Mouse (Mus musculus) v-Abl transformed pro-B cells (cell line): ENCODE measurements around the gene Zfp831.

Source experiments
- in situ Hi-C, 2 experiments: fragments of 400-800 bp; cut with MboI; formaldehyde crosslinking; loops; one replicate each; pipeline ENCODE4 v1.15.1; 2025; ENCODE audit not compliant: unreplicated experiment in 2 of 2

Gene Zfp831

DNA sequence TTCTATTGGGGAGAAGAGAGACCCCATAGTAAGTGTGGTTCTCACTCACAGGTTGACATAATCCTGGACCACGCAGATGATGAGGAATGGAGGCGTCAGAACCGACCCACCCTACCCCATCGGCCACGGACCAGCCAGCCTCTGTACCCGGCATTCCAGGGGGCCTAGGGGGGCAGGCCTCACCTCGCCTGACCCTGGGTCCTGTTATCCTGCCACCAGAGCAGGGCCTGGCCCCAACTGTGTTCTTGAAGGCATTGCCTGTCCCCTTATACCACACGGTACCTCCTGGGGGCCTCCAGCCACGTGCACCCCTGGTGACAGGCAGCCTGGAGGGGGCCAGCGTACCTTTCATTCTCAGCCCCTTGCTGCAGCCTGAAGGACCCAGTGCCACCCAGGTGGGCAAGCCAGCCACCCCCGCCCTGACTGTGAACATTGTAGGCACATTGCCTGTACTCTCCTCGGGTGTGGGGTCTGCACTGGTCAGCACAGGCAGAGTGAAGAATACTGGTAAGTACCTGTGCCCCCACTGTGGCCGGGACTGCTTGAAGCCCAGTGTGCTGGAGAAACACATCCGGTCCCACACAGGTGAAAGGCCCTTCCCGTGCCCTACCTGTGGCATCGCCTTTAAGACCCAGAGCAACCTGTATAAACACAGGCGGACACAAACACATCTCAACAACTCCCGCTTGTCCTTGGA lies at the start of gene Zfp831:
Gene Zfp831 (plus strand): TSS at position 87 of the 697 bp plus-strand sequence.
- in situ Hi-C loops: no loop called here

DNA sequence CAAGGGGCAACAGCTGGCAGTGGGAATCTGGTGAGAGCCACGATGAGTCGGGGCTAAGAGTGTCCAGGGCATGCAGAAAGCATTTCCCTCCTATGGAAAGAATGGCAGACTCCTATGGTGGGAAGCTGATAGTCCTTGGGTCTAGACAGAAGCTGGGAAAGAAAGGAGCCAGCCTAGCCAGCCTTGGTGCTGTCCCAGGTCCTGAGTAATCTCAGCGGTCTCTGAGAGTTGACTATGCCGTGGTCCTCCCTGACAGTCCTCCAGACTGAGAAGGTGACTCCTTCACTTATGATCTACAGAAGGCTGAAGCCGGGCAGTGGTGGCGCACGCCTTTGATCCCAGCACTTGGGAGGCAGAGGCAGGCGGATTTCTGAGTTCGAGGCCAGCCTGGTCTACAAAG lies 48.4 kb upstream of the Zfp831 start:
- in situ Hi-C loops: no loop called here

DNA sequence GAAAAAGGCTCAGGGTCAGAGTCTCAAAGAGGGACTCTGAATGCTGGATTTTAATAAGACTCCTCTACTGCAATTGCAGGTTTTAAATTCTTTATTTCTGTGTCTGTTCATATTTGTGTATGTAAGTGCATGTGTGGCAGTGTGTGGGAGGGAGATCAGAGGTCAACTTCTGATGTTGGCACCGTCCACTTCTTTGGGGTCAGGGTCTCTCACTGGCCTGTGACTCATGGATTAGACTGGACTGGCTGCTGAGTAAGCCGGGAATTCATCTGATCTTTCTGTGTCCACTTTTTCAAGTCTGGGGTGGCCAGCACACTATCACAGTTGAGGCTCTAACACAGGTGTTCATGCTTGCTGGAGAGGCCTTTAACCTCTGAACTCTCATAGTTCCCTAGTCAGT lies 47.7 kb upstream of the Zfp831 start:
- in situ Hi-C loops: no loop called here

- in situ Hi-C loops: no loop called here
These were observed 46.9 kb upstream of the Zfp831 start for GRCm38 (mm10) chr2:174596457-174596856.

- in situ Hi-C loops: no loop called here
These were observed 44.9 kb upstream of the Zfp831 start for GRCm38 (mm10) chr2:174598451-174598850.

DNA sequence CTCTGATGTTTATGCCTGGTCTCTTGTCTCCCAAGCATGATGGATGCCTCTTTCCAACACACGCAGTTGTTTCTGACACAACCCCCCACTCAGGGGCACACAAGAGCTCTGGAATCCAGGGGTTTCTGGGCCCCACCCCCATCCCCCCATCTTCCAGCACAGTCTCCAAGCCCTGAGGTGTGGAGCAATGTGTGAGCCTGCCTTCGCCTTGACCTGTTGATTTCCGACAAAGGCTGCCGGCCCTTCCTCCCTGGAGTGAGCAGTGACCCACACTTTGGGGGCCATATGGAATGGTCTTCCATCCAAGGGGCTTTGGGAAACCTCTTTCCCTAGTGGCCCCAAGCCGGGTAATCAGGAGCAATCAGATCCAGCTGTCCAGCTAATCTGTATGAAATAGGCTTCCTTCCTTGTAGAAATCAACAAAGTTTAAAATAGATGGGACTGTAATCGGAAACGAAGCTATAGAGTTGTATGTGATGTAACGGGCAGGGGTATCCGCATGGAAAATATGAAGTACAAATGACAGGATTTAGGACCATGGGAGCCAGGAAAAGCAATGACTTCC lies 44.2 kb upstream of the Zfp831 start:
- in situ Hi-C loops: no loop called here

GRCm38 (mm10) chr2:174599853-174600271 lies 43.5 kb upstream of the Zfp831 start:
- in situ Hi-C loops: no loop called here

DNA sequence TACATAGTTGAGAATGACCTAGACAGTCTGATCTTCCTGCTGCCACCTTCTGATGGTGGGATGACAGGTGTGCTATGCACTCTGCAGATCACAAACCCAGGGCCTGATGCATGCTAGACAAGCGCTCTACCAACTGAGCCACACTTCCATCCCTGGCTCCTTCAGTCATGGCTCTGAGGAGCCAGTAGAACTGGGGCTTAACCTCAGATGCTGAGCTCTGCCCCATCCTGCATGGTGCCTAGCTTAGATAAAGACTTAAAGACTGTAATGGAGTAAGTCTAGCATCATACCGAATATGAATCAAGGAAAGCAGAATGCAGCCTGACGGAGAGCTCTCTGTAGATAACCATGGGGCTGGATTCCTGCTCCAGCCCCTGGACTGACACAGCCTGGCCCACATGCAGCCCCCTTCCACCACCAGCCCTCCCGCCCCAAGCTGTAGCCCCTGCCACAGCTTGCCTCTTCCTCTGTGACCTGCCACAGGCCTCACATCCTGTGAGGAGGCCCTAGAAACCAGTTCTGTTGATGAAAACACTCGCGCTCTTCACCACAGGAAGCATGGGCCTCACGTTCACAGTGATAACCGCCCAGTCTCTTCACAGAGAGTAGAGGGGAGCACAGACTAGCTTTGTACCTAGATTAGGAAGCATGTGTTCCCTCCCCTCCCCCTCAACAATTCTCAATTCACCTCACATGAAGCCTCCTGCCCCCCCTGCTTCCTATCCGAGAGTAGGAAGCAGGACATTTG lies 41.2 kb upstream of the Zfp831 start:
- in situ Hi-C loops: no loop called here

- in situ Hi-C loops: no loop called here
These were observed 40.0 kb upstream of the Zfp831 start for GRCm38 (mm10) chr2:174603321-174603720.

DNA sequence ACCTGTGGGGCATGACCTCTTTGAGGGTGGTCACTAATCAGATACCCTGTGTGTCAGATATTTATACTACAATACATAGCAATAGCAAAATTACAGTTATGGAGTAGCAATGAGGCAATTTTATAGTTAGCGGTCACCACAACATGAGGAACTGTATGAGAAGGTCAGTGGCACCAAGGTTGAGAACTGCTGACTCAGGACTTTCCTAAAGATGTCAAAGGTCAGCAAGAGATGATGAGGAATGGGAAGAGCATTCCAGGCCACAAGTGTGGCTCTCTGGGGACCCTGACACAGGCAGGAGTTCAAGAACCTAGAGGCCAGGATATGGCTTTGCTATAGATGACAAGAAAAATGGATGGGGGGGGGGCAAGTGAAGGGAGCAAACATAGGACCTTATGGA lies 38.3 kb upstream of the Zfp831 start:
- in situ Hi-C loops: no loop called here

DNA sequence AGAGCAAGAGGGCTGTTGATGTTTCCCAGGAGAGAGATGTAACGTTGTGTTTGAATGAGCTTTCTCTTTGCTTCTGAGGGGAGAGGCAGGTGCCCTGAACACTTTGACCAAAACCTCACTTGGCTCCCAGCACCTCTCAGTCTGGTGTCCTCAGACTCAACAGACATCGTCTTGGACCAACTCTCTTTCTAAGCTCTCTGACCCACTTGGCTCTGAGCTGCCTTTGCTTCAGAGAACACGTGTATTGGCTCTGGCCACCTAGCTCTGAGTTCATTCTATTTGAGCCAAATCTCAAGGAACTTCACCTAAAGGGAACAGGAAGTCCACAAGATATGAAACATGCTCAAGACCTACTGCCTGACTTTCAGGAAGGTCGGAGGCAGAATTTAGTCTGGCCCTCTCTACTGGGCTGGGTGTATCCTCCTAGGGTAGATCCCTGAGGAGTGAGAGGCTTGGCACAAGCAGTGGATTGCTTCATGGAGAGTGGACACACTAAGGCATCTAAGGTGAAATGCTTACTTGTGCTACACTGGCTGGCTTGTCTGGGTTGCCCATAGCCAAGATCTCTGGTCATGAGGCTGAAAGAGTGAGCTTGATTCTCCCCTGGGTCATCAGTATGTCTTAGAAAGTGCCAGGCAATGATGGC lies 37.8 kb upstream of the Zfp831 start:
- in situ Hi-C loops: no loop called here

DNA sequence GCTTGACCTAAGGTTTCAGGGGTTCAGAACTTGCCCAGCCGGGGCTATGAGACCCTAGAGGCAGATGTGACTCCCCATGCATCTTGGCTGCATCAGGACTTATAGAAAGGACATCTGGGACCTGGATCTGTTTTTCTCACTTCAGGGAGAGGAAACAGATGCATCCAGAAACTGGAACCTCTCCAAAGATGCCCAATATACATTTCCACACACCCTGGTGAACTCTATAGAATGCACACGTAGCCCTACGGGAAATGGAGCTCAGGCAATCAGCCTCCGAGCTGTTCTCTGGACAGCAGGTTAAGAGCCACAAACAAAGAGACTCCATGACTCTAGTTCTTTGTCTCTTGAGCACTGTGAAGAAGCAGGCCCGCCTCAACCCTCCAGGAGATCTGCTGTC lies 37.0 kb upstream of the Zfp831 start:
- in situ Hi-C loops: no loop called here

- in situ Hi-C loops: loop anchor here (5.0 to 10.0 kb wide), 3 partner anchors 138 to 1145 kb away; partner anchors contain the start of gene Prelid3b (in 2 of the 2)
These were observed 33.4 kb upstream of the Zfp831 start for GRCm38 (mm10) chr2:174609892-174610291.

GRCm38 (mm10) chr2:174612386-174613063 lies 30.8 kb upstream of the Zfp831 start:
- in situ Hi-C loops: loop anchor here (5.0 to 10.0 kb wide), 3 partner anchors 140 to 1148 kb away; partner anchors contain the start of gene Prelid3b (in 2 of the 2)

GRCm38 (mm10) chr2:174613221-174613620 lies 30.1 kb upstream of the Zfp831 start:
- in situ Hi-C loops: loop anchor here (5.0 to 10.0 kb wide), 3 partner anchors 141 to 1148 kb away; partner anchors contain the start of gene Prelid3b (in 2 of the 2)

DNA sequence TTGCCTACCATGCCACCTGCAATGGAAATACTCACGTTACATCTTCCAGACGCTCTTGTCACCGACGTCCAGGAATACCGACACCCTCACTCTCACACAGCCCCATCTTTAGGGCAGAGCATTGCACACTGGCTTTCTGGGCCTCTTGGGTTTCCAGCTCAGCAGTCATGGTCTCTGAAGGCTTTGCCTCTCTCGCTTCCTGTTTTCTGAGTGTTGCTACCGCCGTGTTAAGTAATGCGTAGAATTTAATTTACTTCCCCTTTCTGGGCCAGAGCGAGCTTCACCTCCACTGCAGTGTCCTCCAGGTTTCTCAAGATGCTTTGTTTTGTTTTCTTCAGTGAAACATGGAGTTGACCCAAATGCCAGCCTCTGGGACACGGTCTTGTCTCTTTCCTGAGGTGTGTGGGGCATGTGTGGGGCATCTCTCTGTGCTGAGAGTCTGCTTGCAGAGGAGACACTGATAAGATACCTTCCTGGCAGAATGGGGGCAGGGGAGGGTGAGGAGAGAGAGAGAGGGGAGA lies 29.4 kb upstream of the Zfp831 start:
- in situ Hi-C loops: loop anchor here (5.0 to 10.0 kb wide), 3 partner anchors 142 to 1149 kb away; partner anchors contain the start of gene Prelid3b (in 2 of the 2)

DNA sequence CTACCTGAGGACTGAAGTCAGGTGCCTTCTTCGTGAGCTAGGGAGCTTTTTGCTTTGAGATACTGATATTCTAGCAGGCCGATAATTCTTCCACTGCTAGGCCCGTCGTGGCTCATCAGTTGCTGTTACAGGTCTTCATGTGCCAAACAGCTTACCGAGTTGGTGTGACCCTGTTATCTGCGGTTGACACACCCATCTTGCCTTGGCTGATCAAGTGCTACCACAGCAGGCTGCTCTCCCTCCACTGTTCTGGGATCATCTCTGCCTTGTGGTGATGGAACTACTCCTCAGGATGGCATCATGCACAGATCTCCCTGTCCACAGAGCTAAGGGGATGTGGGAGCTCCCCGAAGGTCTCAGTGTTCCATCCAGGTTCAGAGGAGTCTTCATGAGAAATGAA lies 21.5 kb upstream of the Zfp831 start:
- in situ Hi-C loops: no loop called here

GRCm38 (mm10) chr2:174624430-174624829 lies 18.9 kb upstream of the Zfp831 start:
- in situ Hi-C loops: no loop called here

DNA sequence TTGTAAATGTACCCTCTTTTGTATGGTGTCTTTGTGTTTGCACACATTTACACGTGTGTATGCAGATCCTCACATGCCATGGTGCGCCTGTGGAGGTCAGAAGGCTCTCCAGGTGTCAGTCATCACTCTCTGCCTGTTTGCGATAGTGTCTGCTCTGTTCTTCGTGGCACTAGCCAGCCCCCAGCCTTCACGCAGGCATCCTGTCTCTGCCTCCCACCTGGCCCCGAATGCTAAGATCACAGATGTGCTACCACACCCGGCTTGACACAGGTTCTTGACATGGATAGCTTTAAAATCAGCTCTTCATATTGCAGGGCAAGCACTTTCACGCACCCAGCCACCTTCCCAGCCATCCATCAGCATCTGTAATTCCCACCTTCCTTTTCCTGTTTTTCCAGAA lies 16.3 kb upstream of the Zfp831 start:
- in situ Hi-C loops: no loop called here

- in situ Hi-C loops: no loop called here
These were observed 14.0 kb upstream of the Zfp831 start for GRCm38 (mm10) chr2:174629299-174629850.
